Mouse (Mus musculus): Measurements from ENCODE around the gene Oxld1. TPM values are rescaled to one million over a fixed set of nuclear protein-coding genes. Genes with fewer than 3 reads are reported as not detected.

The Oxld1 gene
- polyA plus RNA-seq, 1 experiment from 2014 or later, result 23.2 TPM

DNA sequence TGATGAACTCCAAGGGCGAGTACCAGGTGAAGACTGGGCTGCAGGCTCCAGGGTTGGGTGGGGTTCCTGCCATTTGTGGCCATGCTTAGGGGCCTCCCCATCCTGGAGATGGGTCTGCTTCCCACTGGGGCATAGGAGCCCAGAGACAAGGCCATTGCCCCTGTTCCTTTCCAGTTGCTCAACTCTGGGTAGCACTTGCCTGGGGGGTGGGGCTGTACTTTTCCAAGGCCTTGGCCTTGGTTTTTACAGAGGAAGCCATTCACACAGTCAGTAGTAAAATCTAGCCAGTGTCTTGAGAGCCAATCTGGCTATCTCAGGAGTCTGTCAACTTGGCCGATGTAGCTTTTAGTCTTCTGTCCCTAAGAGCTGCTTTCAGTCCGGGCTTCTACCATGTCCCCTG, 39.6 kb upstream of the Oxld1 start:
- ATAC-seq (replicated peaks; ENCODE audit: extremely low read depth, insufficient read depth, low FRiP score), result no peak
- H3K27me3 ChIP-seq (ENCODE audit: control insufficient read depth, insufficient read depth, low read length), result no peaks in the 10 kb centered on the region
- peaks cover 20% of the 10 kb centered on the region for H3K36me3 ChIP-seq (ENCODE audit: control insufficient read depth, insufficient read depth)
- no peak overlapping the region for H3K4me3 ChIP-seq (ENCODE audit: low read length)
- no peak overlapping the region for H3K9ac ChIP-seq (ENCODE audit: low read length)
- no peak overlapping the region for H3K4me2 ChIP-seq (ENCODE audit: low read depth, low read length)
- H3K27ac ChIP-seq (ENCODE audit: low read length), result no peak overlapping the region
- WGBS, result 90% methylated on average over 3 of the region's 3 CpGs
- H3K4me1 ChIP-seq (ENCODE audit: control insufficient read depth, insufficient read depth, low read length), result peaks cover 15% of the 10 kb centered on the region
- H3K9me3 ChIP-seq (replicated peaks; ENCODE audit: control insufficient read depth, low read length), result no peaks in the 10 kb centered on the region

DNA sequence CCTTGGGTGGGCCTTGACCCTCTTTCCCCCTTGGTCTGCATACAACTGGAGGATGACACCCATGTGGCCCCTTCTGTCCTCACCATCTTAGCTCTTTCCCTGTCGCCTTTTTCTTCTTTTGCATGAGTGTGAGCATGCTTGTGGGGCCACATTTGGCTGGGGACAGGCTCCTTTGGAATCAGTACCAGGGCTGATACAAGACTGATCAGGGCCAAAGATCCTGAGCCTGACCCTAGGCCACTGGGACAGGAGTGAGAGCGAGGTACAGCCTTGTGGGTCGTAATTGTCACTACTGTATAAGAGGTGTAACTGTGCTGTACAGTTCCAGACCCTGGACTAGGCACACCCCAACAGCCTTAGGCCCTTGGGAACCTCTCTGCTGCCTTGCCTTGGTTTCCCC, 36.0 kb upstream of the Oxld1 start:
- H3K4me1 ChIP-seq (ENCODE audit: control insufficient read depth, insufficient read depth, low read length), result peaks cover 24% of the 10 kb centered on the region
- H3K9ac ChIP-seq (ENCODE audit: low read length), result no peak overlapping the region
- no peak overlapping the region for H3K4me2 ChIP-seq (ENCODE audit: low read depth, low read length)
- no peaks in the 10 kb centered on the region for H3K9me3 ChIP-seq (replicated peaks; ENCODE audit: control insufficient read depth, low read length)
- no peak overlapping the region for H3K27ac ChIP-seq (ENCODE audit: low read length)
- H3K27me3 ChIP-seq (ENCODE audit: control insufficient read depth, insufficient read depth, low read length), result no peaks in the 10 kb centered on the region
- WGBS, result 79% methylated on average over 3 of the region's 3 CpGs
- H3K36me3 ChIP-seq (ENCODE audit: control insufficient read depth, insufficient read depth), result peaks cover 25% of the 10 kb centered on the region
- no peak for ATAC-seq (replicated peaks; ENCODE audit: extremely low read depth, insufficient read depth, low FRiP score)
- H3K4me3 ChIP-seq (ENCODE audit: low read length), result no peak overlapping the region

DNA sequence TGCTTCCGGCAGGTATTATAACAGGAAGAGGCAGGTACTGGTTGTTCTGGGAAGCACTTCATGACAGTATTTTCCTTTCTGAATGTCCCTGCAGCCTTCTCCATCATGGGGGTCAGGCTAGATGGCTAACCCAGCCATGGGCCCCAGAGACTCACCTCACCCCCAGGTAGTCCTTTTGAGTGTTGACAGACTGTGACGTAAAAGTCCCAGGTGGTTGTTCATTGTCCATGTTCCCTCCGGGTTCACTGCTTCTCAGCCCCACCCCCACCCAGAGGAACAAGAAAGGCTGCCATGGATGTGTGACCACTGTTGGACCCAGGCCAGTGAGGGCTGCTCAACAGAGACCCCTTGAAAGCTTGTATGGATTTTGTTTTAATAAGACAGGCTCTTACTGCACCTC, 35.5 kb upstream of the Oxld1 start:
- Histone ChIP-seq H3K27me3 (ENCODE audit: control insufficient read depth, insufficient read depth, low read length) (no peaks in the 10 kb centered on the region), H3K4me3 (ENCODE audit: low read length) (peak overlapping the region; percentile 83), H3K9me3 (replicated peaks; ENCODE audit: control insufficient read depth, low read length) (no peaks in the 10 kb centered on the region), H3K4me1 (ENCODE audit: control insufficient read depth, insufficient read depth, low read length) (peaks cover 24% of the 10 kb centered on the region), H3K9ac (ENCODE audit: low read length) (peak overlapping the region; percentile 83), H3K36me3 (ENCODE audit: control insufficient read depth, insufficient read depth) (peaks cover 27% of the 10 kb centered on the region), H3K27ac (ENCODE audit: low read length) (peak overlapping the region; percentile 82; the same call in 1 of the 2 replicates), H3K4me2 (ENCODE audit: low read depth, low read length) (peak overlapping the region; percentile 89)
- WGBS, result 59% methylated on average over 3 of the region's 3 CpGs
- ATAC-seq (replicated peaks; ENCODE audit: extremely low read depth, insufficient read depth, low FRiP score), result no peak

DNA sequence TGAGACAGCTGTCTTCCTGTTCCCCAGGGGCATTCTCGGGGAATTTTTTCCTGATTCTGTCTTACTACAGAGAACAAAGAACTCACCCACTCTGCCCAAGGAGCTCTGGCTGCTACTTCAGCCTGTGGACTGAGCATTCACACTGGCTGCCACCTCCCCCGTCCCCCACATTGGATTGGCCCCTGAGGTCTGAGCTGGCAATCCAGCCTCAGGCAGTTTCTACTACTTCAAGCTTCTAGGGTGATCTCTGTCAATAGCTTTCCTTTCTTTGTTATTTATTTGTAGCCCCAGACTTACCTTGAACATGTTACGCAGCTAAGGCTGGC, 35.0 kb upstream of the Oxld1 start:
- Histone ChIP-seq H3K4me1 (ENCODE audit: control insufficient read depth, insufficient read depth, low read length) (peaks cover 24% of the 10 kb centered on the region), H3K9ac (ENCODE audit: low read length) (peak overlapping the region; percentile 83), H3K4me3 (ENCODE audit: low read length) (peak overlapping the region; percentile 83), H3K27me3 (ENCODE audit: control insufficient read depth, insufficient read depth, low read length) (no peaks in the 10 kb centered on the region), H3K36me3 (ENCODE audit: control insufficient read depth, insufficient read depth) (peaks cover 27% of the 10 kb centered on the region), H3K9me3 (replicated peaks; ENCODE audit: control insufficient read depth, low read length) (no peaks in the 10 kb centered on the region), H3K27ac (ENCODE audit: low read length) (peak overlapping the region; percentile 82), H3K4me2 (ENCODE audit: low read depth, low read length) (peak overlapping the region; percentile 89)
- no peak for ATAC-seq (replicated peaks; ENCODE audit: extremely low read depth, insufficient read depth, low FRiP score)
- WGBS, result 29% methylated on average over 3 of the region's 3 CpGs

DNA sequence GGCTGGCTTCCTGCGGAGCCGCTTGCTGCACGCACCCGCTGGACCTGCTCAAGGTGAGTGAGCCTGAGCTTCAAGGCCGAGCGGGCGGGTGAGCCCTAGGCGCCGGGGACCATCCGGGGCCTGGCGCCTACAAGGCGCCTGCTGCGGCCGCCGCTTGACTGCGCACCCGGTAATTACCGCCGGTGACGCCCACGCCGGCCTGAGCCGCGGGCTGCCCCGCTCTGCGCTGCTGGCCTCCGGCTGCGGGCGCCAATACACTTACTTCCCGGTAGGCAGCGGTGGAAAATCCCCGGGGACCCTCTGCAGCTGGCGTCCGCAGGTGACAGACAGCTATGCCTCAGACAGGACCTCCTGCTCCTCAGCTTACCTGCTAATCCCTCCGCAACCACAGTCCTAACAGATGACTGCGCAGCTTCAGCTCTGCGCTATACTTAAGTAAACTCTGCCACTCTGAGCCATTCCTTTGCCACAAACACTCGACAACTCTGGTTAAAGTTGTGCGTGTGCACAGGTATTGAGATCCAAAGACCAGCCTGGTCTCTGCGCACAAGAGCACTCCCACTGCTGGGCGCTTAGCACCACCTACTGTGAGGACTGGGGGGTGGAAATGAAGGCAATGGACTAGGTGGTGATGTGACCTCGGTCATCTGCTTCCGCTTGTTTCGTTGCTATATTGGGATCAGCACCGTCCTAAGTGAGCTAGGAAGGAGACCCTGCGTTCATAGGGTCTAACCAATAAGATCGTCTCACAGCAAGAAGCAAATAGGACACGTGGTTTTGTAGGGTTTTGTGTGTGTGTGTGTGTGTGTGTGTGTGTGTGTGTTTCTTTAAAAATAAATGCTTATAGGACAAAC, 34.4 kb upstream of the Oxld1 start:
- H3K4me1 ChIP-seq (ENCODE audit: control insufficient read depth, insufficient read depth, low read length), result peaks cover 24% of the 10 kb centered on the region
- no peaks in the 10 kb centered on the region for H3K9me3 ChIP-seq (replicated peaks; ENCODE audit: control insufficient read depth, low read length)
- ATAC-seq (replicated peaks; ENCODE audit: extremely low read depth, insufficient read depth, low FRiP score), result peak; percentile 50
- H3K36me3 ChIP-seq (ENCODE audit: control insufficient read depth, insufficient read depth), result peaks cover 29% of the 10 kb centered on the region
- H3K4me2 ChIP-seq (ENCODE audit: low read depth, low read length), result peak overlapping the region; percentile 89
- H3K4me3 ChIP-seq (ENCODE audit: low read length), result peak overlapping the region; percentile 83
- no peaks in the 10 kb centered on the region for H3K27me3 ChIP-seq (ENCODE audit: control insufficient read depth, insufficient read depth, low read length)
- peak overlapping the region; percentile 82 for H3K27ac ChIP-seq (ENCODE audit: low read length)
- H3K9ac ChIP-seq (ENCODE audit: low read length), result peak overlapping the region; percentile 83
- WGBS, result under 1% methylated on average over 48 of the region's 48 CpGs

DNA sequence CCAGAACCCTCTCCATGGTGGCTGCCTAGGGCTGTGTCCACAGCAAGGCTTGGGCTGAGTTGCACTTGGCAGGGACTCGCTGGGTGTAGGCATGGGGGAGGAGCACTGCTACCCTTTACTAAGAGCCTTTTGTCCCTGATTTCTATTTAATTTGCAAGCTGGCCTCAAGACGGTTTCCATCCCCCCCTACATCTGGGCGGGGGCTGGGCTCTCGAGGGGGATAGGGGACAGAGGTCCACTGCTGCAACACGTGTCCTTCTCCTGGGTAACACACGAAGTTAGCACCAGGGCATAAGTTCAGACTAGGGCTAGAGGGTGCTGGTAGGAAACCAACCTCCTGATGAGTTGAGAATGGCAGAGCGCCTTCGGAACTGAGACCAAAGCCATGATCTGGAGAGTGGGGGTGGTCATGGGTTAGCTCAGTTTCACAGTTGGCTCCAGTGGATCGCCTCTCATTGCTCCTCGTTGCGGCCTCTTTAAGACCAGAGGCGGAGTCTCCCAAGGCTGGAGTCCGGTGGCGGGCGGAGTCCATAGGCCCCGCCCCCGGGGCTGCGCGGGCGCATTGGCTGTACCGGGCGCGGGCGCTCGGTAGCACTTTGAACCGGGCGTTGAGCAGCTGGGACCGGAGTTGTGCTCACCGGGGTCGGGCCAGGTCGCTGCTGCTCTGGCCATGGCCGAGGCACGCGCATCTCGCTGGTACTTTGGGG, 33.6 kb upstream of the Oxld1 start, which contains the start of gene Slc25a10:
Gene Slc25a10, plus strand, starts transcription at position 524 of the 707 bp plus-strand sequence.
- peak within 1 kb of the TSS; percentile 82 for H3K27ac ChIP-seq (ENCODE audit: low read length)
- no peaks in the 10 kb centered on the region for H3K9me3 ChIP-seq (replicated peaks; ENCODE audit: control insufficient read depth, low read length)
- peak within 1 kb of the TSS; percentile 83 for H3K9ac ChIP-seq (ENCODE audit: low read length)
- H3K4me1 ChIP-seq (ENCODE audit: control insufficient read depth, insufficient read depth, low read length), result peaks cover 24% of the 10 kb centered on the region
- under 1% methylated on average over 35 of the region's 35 CpGs for WGBS
- peak within 1 kb of the TSS; percentile 83 for H3K4me3 ChIP-seq (ENCODE audit: low read length)
- ATAC-seq (replicated peaks; ENCODE audit: extremely low read depth, insufficient read depth, low FRiP score), result peak; percentile 84
- peak within 1 kb of the TSS; percentile 89 for H3K4me2 ChIP-seq (ENCODE audit: low read depth, low read length)
- no peaks in the 10 kb centered on the region for H3K27me3 ChIP-seq (ENCODE audit: control insufficient read depth, insufficient read depth, low read length)
- peaks cover 34% of the 10 kb centered on the region for H3K36me3 ChIP-seq (ENCODE audit: control insufficient read depth, insufficient read depth)

DNA sequence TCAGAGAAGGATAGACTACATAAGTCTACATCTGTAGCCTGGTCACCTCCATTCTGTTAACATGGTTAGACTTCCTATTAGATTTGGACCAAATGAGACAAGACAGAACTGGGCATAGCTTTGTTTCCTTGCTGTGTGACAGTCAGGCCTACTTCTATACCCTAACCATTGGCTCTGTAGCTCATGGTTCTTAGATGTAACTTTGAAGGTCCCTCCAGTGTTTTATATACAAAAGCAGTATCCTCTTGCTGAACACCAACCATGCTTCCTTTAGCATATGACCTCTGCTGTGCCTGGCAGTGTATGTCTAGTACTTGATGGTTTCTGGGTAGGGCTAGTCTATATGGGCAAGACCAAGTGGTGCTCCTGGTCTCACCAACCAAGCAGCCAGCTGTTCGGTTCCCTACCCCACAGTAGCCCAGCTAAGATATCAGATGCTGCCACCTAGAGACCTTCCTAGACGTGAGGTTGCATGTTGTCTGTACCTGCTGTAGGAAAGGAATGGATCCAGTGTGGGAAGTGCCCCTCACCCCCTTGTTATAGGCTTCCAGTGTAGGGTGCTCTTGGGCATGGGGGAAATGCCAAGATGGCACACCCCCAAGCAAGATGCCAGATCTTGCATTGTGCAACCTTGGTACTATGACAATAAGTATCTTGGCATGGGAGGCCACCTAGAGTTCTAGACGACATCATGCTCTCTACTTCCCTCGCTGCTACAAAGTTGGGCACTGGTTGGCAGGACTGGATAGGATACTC, 32.6 kb upstream of the Oxld1 start:
- H3K36me3 ChIP-seq (ENCODE audit: control insufficient read depth, insufficient read depth), result peaks cover 36% of the 10 kb centered on the region
- WGBS, result 19% methylated on average over 4 of the region's 4 CpGs

DNA sequence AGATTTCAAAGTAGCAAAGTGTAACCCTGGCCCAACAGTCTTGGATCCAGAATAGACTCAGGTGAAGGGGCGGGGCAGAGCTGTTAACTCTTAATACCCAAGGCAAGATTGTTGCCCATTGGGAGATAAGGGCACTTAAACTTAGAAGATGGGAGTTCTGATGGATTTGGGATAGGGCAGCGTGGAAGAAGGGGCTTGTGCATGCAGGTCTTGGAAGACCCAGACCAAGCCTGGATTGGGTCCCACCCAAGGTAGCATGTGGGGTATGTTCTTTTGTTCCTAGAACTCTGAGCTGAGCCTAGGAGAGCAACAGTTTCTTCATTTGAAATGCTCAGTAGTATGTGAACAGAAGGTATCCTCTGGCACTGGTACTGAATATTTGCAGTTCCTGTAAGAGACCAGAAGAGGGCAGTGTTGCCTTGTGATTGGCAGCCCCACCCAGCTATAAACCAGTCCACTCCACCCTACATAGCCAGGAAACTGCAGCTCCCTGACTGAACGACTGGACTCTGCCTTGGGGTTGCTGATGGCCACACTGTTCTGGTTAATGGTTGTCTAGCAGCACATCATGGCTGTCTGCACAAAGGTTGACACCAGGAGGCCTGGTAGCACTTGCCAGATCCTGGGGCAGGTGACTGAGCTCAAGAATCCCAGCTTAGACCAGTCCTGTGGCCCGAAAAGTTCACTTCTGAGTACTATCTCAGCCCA, 31.3 kb upstream of the Oxld1 start:
- H3K36me3 ChIP-seq (ENCODE audit: control insufficient read depth, insufficient read depth), result peaks cover 30% of the 10 kb centered on the region
- ATAC-seq (replicated peaks; ENCODE audit: extremely low read depth, insufficient read depth, low FRiP score), result no peak; the same call in 1 of the 2 replicates
- 64% methylated on average over 4 of the region's 4 CpGs for WGBS
- no peak overlapping the region for H3K4me3 ChIP-seq (ENCODE audit: low read length)
- peak overlapping the region; percentile 39; the same call in 1 of the 2 replicates for H3K27ac ChIP-seq (ENCODE audit: low read length)
- peaks cover 33% of the 10 kb centered on the region for H3K4me1 ChIP-seq (ENCODE audit: control insufficient read depth, insufficient read depth, low read length)
- no peaks in the 10 kb centered on the region for H3K9me3 ChIP-seq (replicated peaks; ENCODE audit: control insufficient read depth, low read length)
- H3K27me3 ChIP-seq (ENCODE audit: control insufficient read depth, insufficient read depth, low read length), result no peaks in the 10 kb centered on the region
- no peak overlapping the region for H3K4me2 ChIP-seq (ENCODE audit: low read depth, low read length)
- no peak overlapping the region for H3K9ac ChIP-seq (ENCODE audit: low read length)

More for the DNA sequence above, 32.6 kb upstream of the Oxld1 start:
- Histone ChIP-seq H3K9ac (ENCODE audit: low read length) (peak overlapping the region; percentile 83; the same call in 1 of the 2 replicates), H3K4me2 (ENCODE audit: low read depth, low read length) (no peak overlapping the region; the same call in 1 of the 2 replicates), H3K9me3 (replicated peaks; ENCODE audit: control insufficient read depth, low read length) (no peaks in the 10 kb centered on the region), H3K27ac (ENCODE audit: low read length) (no peak overlapping the region), H3K4me1 (ENCODE audit: control insufficient read depth, insufficient read depth, low read length) (peaks cover 30% of the 10 kb centered on the region), H3K27me3 (ENCODE audit: control insufficient read depth, insufficient read depth, low read length) (no peaks in the 10 kb centered on the region), H3K4me3 (ENCODE audit: low read length) (no peak overlapping the region)
- no peak for ATAC-seq (replicated peaks; ENCODE audit: extremely low read depth, insufficient read depth, low FRiP score)
